Mouse (Mus musculus) embryonic fibroblast, embryonic 13.5 days (primary cell): ENCODE measurements around the gene Renbp.

ENCODE experiments used
- CTCF ChIP-seq: IDR thresholded peaks from 2 replicates; pipeline ENCODE4 v1.5.1; 2011; ENCODE audit warnings: mild to moderate bottlenecking, control low read depth, low read length, moderate library complexity, borderline replicate concordance; ENCODE audit not compliant: insufficient read depth
- POLR2A ChIP-seq: IDR thresholded peaks from 2 replicates; pipeline ENCODE4 v1.6.1; 2011; ENCODE audit warnings: low read depth, mild to moderate bottlenecking, control low read depth, low read length, moderate library complexity

- TF ChIP-seq POLR2A (no peak), CTCF (no peak)
These were observed 34.9 kb downstream of the Renbp start, which contains the start of gene L1cam for GRCm38 (mm10) chrX:73895719-73896118.
